Mouse (Mus musculus): ENCODE measurements around the gene Sestd1.

The Sestd1 gene

GRCm38 (mm10) chr2:77270781-77271180 is 9.6 kb downstream of the Sestd1 start:
- no peak for DNase-seq (ENCODE audit: low spot score)

GRCm38 (mm10) chr2:77270136-77270535 is 10.3 kb downstream of the Sestd1 start:
- DNase-seq (ENCODE audit: low spot score): no peak

GRCm38 (mm10) chr2:77268612-77269239 is 11.7 kb downstream of the Sestd1 start:
- DNase-seq (ENCODE audit: low spot score): no peak

GRCm38 (mm10) chr2:77266931-77267330 is 13.5 kb downstream of the Sestd1 start:
- DNase-seq (ENCODE audit: low spot score): no peak

- DNase-seq (ENCODE audit: low spot score): no peak
These were observed 14.4 kb downstream of the Sestd1 start for GRCm38 (mm10) chr2:77266011-77266410.

- DNase-seq (ENCODE audit: low spot score): no peak
These were observed 15.1 kb downstream of the Sestd1 start for GRCm38 (mm10) chr2:77265301-77265700.

- DNase-seq (ENCODE audit: low spot score): no peak
These were observed 15.8 kb downstream of the Sestd1 start for GRCm38 (mm10) chr2:77264550-77264949.

GRCm38 (mm10) chr2:77263477-77264435 is 16.6 kb downstream of the Sestd1 start:
- DNase-seq (ENCODE audit: low spot score): no peak

- DNase-seq (ENCODE audit: low spot score): no peak
These were observed 20.3 kb downstream of the Sestd1 start for GRCm38 (mm10) chr2:77260134-77260533.

- no peak for DNase-seq (ENCODE audit: low spot score)
These were observed 27.2 kb downstream of the Sestd1 start for GRCm38 (mm10) chr2:77253227-77253626.

GRCm38 (mm10) chr2:77251736-77252135 is 28.7 kb downstream of the Sestd1 start:
- no peak for DNase-seq (ENCODE audit: low spot score)

GRCm38 (mm10) chr2:77249771-77250681 is 30.4 kb downstream of the Sestd1 start:
- DNase-seq (ENCODE audit: low spot score): peak; percentile 15

GRCm38 (mm10) chr2:77248416-77248815 is 32.0 kb downstream of the Sestd1 start:
- DNase-seq (ENCODE audit: low spot score): no peak

- DNase-seq (ENCODE audit: low spot score): no peak
These were observed 33.1 kb downstream of the Sestd1 start for GRCm38 (mm10) chr2:77247200-77247830.

- DNase-seq (ENCODE audit: low spot score): no peak
These were observed 34.6 kb downstream of the Sestd1 start for GRCm38 (mm10) chr2:77245806-77246205.

- no peak for DNase-seq (ENCODE audit: low spot score)
These were observed 38.1 kb downstream of the Sestd1 start for GRCm38 (mm10) chr2:77242248-77242647.

- DNase-seq (ENCODE audit: low spot score): no peak
These were observed 41.8 kb downstream of the Sestd1 start for GRCm38 (mm10) chr2:77238607-77239006.

GRCm38 (mm10) chr2:77238046-77238445 is 42.3 kb downstream of the Sestd1 start:
- no peak for DNase-seq (ENCODE audit: low spot score)

GRCm38 (mm10) chr2:77236860-77237259 is 43.5 kb downstream of the Sestd1 start:
- DNase-seq (ENCODE audit: low spot score): no peak

GRCm38 (mm10) chr2:77235896-77236295 is 44.5 kb downstream of the Sestd1 start:
- DNase-seq (ENCODE audit: low spot score): no peak

GRCm38 (mm10) chr2:77232604-77233003 is 47.8 kb downstream of the Sestd1 start:
- no peak for DNase-seq (ENCODE audit: low spot score)

- DNase-seq (ENCODE audit: low spot score): no peak
These were observed 59.4 kb downstream of the Sestd1 start for GRCm38 (mm10) chr2:77220960-77221359.
